Mouse (Mus musculus) olfactory bulb, adult 2 months (tissue): ENCODE data around the gene Col4a1.

ENCODE experiments used
- CTCF ChIP-seq: fragments of 200-500 bp; IDR thresholded peaks from 2 replicates; pipeline ENCODE4 v1.5.1; 2012; ENCODE audit warnings: low read depth, mild to moderate bottlenecking, low read length, moderate library complexity; ENCODE audit not compliant: insufficient read depth
- POLR2A ChIP-seq: fragments of 200-500 bp; IDR thresholded peaks from 2 replicates; pipeline ENCODE4 v1.6.1; 2012; ENCODE audit warnings: mild to moderate bottlenecking, low read depth, low read length, moderate library complexity; ENCODE audit not compliant: insufficient read depth

DNA sequence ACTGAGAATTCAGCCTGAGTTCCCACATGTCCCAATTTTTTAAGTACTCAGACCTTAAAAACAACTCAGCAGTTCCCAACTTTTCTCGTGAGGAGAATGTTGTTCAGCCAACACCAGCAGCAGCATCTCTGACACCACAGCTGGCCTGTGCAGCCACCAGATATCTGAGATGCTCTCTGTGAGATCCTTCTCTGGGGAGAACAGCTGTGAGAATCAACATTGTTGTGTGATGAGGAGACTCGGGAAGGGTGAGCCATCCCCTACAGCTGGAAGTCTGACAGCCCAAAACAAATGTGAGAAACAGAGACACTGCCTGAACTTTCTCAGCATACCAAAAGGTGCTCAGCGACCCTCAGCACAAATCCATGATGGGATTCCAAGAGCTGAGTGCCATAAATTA lies 20.0 kb downstream of the Col4a1 start:
- TF ChIP-seq POLR2A, result no peak
- TF ChIP-seq CTCF, result no peak
